Mouse (Mus musculus) left cerebral cortex, adult 11 months (tissue): ENCODE measurements around the gene Rhov.
A peak's percentile ranks its signal among the peaks of the same experiment; 100 is the strongest.

Experiments used
- DNase-seq: peaks from one replicate; pipeline ENCODE4 v3.0.0; 2022; ENCODE audit warnings: low spot score

The Rhov gene

GRCm38 (mm10) chr2:119270643-119271331, at the start of gene Rhov:
Rhov (minus strand) TSS chr2:119271272.
- peak; percentile 47 for DNase-seq

- DNase-seq = no peak
Measured at GRCm38 (mm10) chr2:119320571-119320970, 49.5 kb upstream of the Rhov start.

- DNase-seq = no peak
Measured at GRCm38 (mm10) chr2:119318043-119318710, 47.1 kb upstream of the Rhov start.

- no peak for DNase-seq
Measured at GRCm38 (mm10) chr2:119314742-119315310, 43.8 kb upstream of the Rhov start.

- DNase-seq = no peak
Measured at GRCm38 (mm10) chr2:119313780-119314479, 42.9 kb upstream of the Rhov start.

- DNase-seq = no peak
Measured at GRCm38 (mm10) chr2:119312380-119312958, 41.4 kb upstream of the Rhov start.

- no peak for DNase-seq
Measured at GRCm38 (mm10) chr2:119311544-119311943, 40.5 kb upstream of the Rhov start.

- DNase-seq = no peak
Measured at GRCm38 (mm10) chr2:119304798-119305208, 33.7 kb upstream of the Rhov start.

GRCm38 (mm10) chr2:119304391-119304790, 33.3 kb upstream of the Rhov start:
- DNase-seq = no peak

GRCm38 (mm10) chr2:119302876-119303275, 31.8 kb upstream of the Rhov start:
- no peak for DNase-seq

- no peak for DNase-seq
Measured at GRCm38 (mm10) chr2:119300819-119301493, 29.9 kb upstream of the Rhov start.

GRCm38 (mm10) chr2:119299981-119300818, 29.1 kb upstream of the Rhov start:
- DNase-seq = no peak

- DNase-seq = no peak
Measured at GRCm38 (mm10) chr2:119298839-119299238, 27.8 kb upstream of the Rhov start.

GRCm38 (mm10) chr2:119298330-119298729, 27.3 kb upstream of the Rhov start:
- DNase-seq = no peak

- no peak for DNase-seq
Measured at GRCm38 (mm10) chr2:119297506-119297905, 26.4 kb upstream of the Rhov start.

- DNase-seq = no peak
Measured at GRCm38 (mm10) chr2:119296756-119297155, 25.7 kb upstream of the Rhov start.

GRCm38 (mm10) chr2:119294411-119294810, 23.3 kb upstream of the Rhov start:
- DNase-seq = no peak

GRCm38 (mm10) chr2:119293776-119294390, 22.8 kb upstream of the Rhov start:
- DNase-seq = no peak

GRCm38 (mm10) chr2:119293311-119293710, 22.2 kb upstream of the Rhov start:
- DNase-seq = no peak

- DNase-seq = no peak
Measured at GRCm38 (mm10) chr2:119292852-119293251, 21.8 kb upstream of the Rhov start.
